9 mouse cellular contexts compared by ENCODE assay signal in the genomic region with DNA sequence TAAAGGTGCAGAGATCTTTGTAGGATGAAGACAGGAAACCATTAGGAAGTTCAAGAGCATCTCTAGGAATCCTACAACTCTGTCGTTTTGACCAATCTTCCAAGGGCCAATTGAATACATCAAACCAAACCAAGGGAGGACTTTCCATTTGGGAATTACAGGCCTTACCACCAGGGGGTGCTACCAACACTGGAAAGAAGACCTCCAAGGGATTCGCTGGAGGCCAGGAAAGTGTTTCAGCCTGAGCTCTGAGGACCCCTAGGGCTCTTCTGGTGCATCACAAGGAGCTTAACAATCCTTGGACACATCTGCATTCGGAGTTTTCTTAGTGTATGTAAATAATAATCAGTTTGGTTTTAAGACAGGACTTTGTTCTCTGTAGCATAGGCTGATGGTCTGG. TPM values are rescaled to one million over a fixed set of nuclear protein-coding genes. Genes with fewer than 3 reads are reported as not detected.
DNase-seq lines count a peak whose midpoint lies in the region; ATAC-seq and TF ChIP-seq lines count a peak whose summit lies in the region.
"Had no signal": no experiment of that assay in that cellular context is flagged by ENCODE, and none has a peak within 500 bp of the region (broad histone marks: within the 10 kb centered on the region; RNA-seq: fewer than 3 reads in every experiment).

No protein-coding gene starts in this region.

- peaks cover 11% of the 10 kb centered on the region for H3K4me1 ChIP-seq in kidney, adult 2 months (ENCODE audit: control insufficient read depth, insufficient read depth, low read length)
- peaks cover 9% of the 10 kb centered on the region for H3K4me1 ChIP-seq in kidney, embryonic 14.5 days (ENCODE audit: control insufficient read depth, insufficient read depth, low read length)
- no peaks in the 10 kb centered on the region; the same call in 1 of the 2 replicates for H3K4me1 ChIP-seq in embryonic facial prominence, embryonic 11.5 days (ENCODE audit: control insufficient read depth, insufficient read depth, low read length)

- no peaks in the 10 kb centered on the region for H3K27me3 ChIP-seq in kidney, adult 2 months (replicated peaks; ENCODE audit: control insufficient read depth, insufficient read depth, low read length)
- no peaks in the 10 kb centered on the region for H3K27me3 ChIP-seq in kidney, embryonic 14.5 days (ENCODE audit: control insufficient read depth, insufficient read depth, low read length)
- no peaks in the 10 kb centered on the region for H3K27me3 ChIP-seq in embryonic facial prominence, embryonic 11.5 days (ENCODE audit: control insufficient read depth, insufficient read depth, low read length)
- H3K27me3 ChIP-seq: heart, embryonic 15.5 days had no signal

- H3K4me3 ChIP-seq in kidney, adult 2 months (ENCODE audit: insufficient read depth, low read depth, low read length), result no peak overlapping the region
- no peak overlapping the region for H3K4me3 ChIP-seq in kidney, embryonic 14.5 days (ENCODE audit: low read length)
- no peak overlapping the region for H3K4me3 ChIP-seq in embryonic facial prominence, embryonic 11.5 days (ENCODE audit: low read depth, low read length)
- H3K4me3 ChIP-seq: heart, embryonic 15.5 days had no signal

- H3K4me2 ChIP-seq in kidney, embryonic 14.5 days (replicated peaks; ENCODE audit: low read depth, low read length), result no peak overlapping the region
- H3K4me2 ChIP-seq in embryonic facial prominence, embryonic 11.5 days (ENCODE audit: low read depth, low read length), result no peak overlapping the region
- H3K4me2 ChIP-seq: heart, embryonic 15.5 days had no signal

- intact Hi-C loops in left cerebral cortex, postnatal 36 days (cut with DNase I), result loop anchor here (2.0 kb wide), 2 partner anchors 38 to 72 kb away; no protein-coding TSS in a partner anchor

- H3K9ac ChIP-seq in kidney, embryonic 14.5 days (ENCODE audit: low read depth, low read length), result no peak overlapping the region
- no peak overlapping the region for H3K9ac ChIP-seq in embryonic facial prominence, embryonic 11.5 days (replicated peaks; ENCODE audit: low read length)
- H3K9ac ChIP-seq: heart, embryonic 15.5 days had no signal

- ATAC-seq in kidney, embryonic 14.5 days (ENCODE audit: low FRiP score, low TSS enrichment), result no peak
- no peak for ATAC-seq in embryonic facial prominence, embryonic 11.5 days (replicated peaks; ENCODE audit: insufficient number of reproducible peaks, low FRiP score, low TSS enrichment, low read depth)

- 12% methylated on average over 3 of the region's 3 CpGs for WGBS in kidney, adult 2 months
- 26% methylated on average over 3 of the region's 3 CpGs for WGBS in kidney, embryonic 14.5 days
- 26% methylated on average over 3 of the region's 3 CpGs for WGBS in embryonic facial prominence, embryonic 11.5 days

- H3K36me3 ChIP-seq in kidney, adult 2 months (ENCODE audit: control insufficient read depth, insufficient read depth, low read length), result no peaks in the 10 kb centered on the region
- H3K36me3 ChIP-seq in kidney, embryonic 14.5 days (ENCODE audit: control insufficient read depth, insufficient read depth, low read length), result no peaks in the 10 kb centered on the region
- no peaks in the 10 kb centered on the region for H3K36me3 ChIP-seq in embryonic facial prominence, embryonic 11.5 days (replicated peaks; ENCODE audit: control insufficient read depth, insufficient read depth, low read depth, low read length)
- H3K36me3 ChIP-seq: heart, embryonic 15.5 days had no signal

- H3K27ac ChIP-seq in kidney, adult 2 months (ENCODE audit: insufficient read depth, low read depth, low read length), result no peak overlapping the region
- H3K27ac ChIP-seq in kidney, embryonic 14.5 days (ENCODE audit: low read depth, low read length), result no peak overlapping the region
- H3K27ac ChIP-seq in embryonic facial prominence, embryonic 11.5 days (replicated peaks; ENCODE audit: low read depth, low read length), result no peak overlapping the region
- H3K27ac ChIP-seq: heart, embryonic 15.5 days had no signal

- H3K9me3 ChIP-seq in kidney, embryonic 14.5 days (ENCODE audit: control insufficient read depth, low read length), result no peaks in the 10 kb centered on the region
- H3K9me3 ChIP-seq in embryonic facial prominence, embryonic 11.5 days (replicated peaks; ENCODE audit: control insufficient read depth, low read length), result no peaks in the 10 kb centered on the region
- H3K9me3 ChIP-seq: heart, embryonic 15.5 days had no signal

- no peak for TF ChIP-seq POLR2A in kidney, adult 2 months (IDR thresholded peaks at IDR 0.05; ENCODE audit: low read depth, low read length)

- peak; percentile 96 for TF ChIP-seq CTCF in kidney, adult 2 months (conservative IDR thresholded peaks at IDR 0.05; ENCODE audit: insufficient read depth, insufficient read length, low read depth, low read length)

- peak; percentile 90 for DNase-seq in kidney, adult 2 months
- DNase-seq in adrenal gland, postnatal 25 days, result peak; percentile 84
- peak; percentile 90 for DNase-seq in embryonic facial prominence, embryonic 11.5 days (ENCODE audit: low spot score)
- DNase-seq in heart, postnatal 4 days, result peak; percentile 95
- DNase-seq in left cerebral cortex, postnatal 36 days (ENCODE audit: low spot score in 2 of 2), result peak; percentile 79 to 85
- DNase-seq in ovary, postnatal 36 days (ENCODE audit: low spot score), result peak; percentile 68
- peak; percentile 78 for DNase-seq in thymus, postnatal 14 days

RNA-seq across cellular contexts. Expression of a gene that starts 3.4 kb away (rescaled TPM):
- 450 and 540 TPM in 2 replicates for polyA plus RNA-seq in kidney, adult 2 months (2012; rRNA removed)
- polyA plus RNA-seq in kidney, embryonic 14.5 days (2014; fragmentation: Nextera tagmentation; extraction: Ambion mirVana), result 110 and 128 TPM in 2 replicates
- 151 and 177 TPM in 2 replicates for total RNA-seq in adrenal gland, postnatal 25 days (2021)
- 67.9 and 73.6 TPM in 2 replicates for polyA plus RNA-seq in embryonic facial prominence, embryonic 11.5 days (2014; fragmentation: Nextera tagmentation; extraction: Ambion mirVana)
- total RNA-seq in heart, postnatal 4 days (2021), result 100 to 1,000 TPM; 194 to 206 TPM
- total RNA-seq in left cerebral cortex, postnatal 36 days (2021), result 1,000 to 10,000 TPM in 1 of 2 experiments, 100 to 1,000 TPM in 1; 963 to 1,027 TPM

RNA-seq across cellular contexts. Expression of a gene that starts 23.4 kb away (rescaled TPM):
- 1.3 TPM in 2 replicates for polyA plus RNA-seq in kidney, adult 2 months (2012; rRNA removed)
- 25.3 and 45.4 TPM in 2 replicates for polyA plus RNA-seq in kidney, embryonic 14.5 days (2014; fragmentation: Nextera tagmentation; extraction: Ambion mirVana)
- 13.6 and 18.3 TPM in 2 replicates for total RNA-seq in adrenal gland, postnatal 25 days (2021)
- 42.8 and 46.9 TPM in 2 replicates for polyA plus RNA-seq in embryonic facial prominence, embryonic 11.5 days (2014; fragmentation: Nextera tagmentation; extraction: Ambion mirVana)
- total RNA-seq in heart, postnatal 4 days (2021), result 10 to 100 TPM; 35.9 to 39.8 TPM
- 1 to 10 TPM; 8.7 to 8.8 TPM for total RNA-seq in left cerebral cortex, postnatal 36 days (2021)
